21 mouse cellular contexts compared by ENCODE assay signal in the genomic region with DNA sequence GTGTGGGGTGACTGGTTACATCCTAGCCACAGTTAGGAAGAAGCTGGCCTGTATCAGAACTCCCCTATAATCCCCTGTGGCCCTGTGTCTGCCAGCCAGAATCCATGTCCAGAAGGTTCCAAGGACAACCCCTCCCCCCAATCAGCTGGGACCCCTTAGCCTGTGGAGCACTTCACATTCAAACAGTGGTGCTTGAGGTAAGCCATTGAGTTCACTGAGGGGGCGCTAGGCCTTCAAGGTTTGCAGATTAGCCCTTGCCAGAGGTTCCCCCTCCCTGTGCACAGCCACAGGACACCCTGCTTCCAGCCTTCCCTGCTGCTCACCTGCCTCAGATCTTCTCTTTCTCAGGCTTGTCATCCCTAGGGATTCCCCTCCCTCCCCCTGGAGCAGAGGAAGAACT. TPM values are rescaled to one million over a fixed set of nuclear protein-coding genes. Genes with fewer than 3 reads are reported as not detected.
DNase-seq lines count a peak whose midpoint lies in the region; ATAC-seq lines count a peak whose summit lies in the region.
"Had no signal": no experiment of that assay in that cellular context is flagged by ENCODE, and none has a peak within 500 bp of the region (broad histone marks: within the 10 kb centered on the region; RNA-seq: fewer than 3 reads in every experiment).

No protein-coding gene starts in this region.

- WGBS in forebrain, embryonic 13.5 days = 60% methylated on average over 1 of the region's 1 CpGs
- 57% methylated on average over 1 of the region's 1 CpGs for WGBS in forebrain, embryonic 16.5 days
- WGBS in midbrain, embryonic 12.5 days = 93% methylated on average over 1 of the region's 1 CpGs
- WGBS in midbrain, embryonic 10.5 days = 91% methylated on average over 1 of the region's 1 CpGs
- 86% methylated on average over 1 of the region's 1 CpGs for WGBS in forebrain, embryonic 15.5 days
- 88% methylated on average over 1 of the region's 1 CpGs for WGBS in neural tube, embryonic 14.5 days

- H3K9ac ChIP-seq in forebrain, embryonic 13.5 days = no peak overlapping the region
- H3K9ac ChIP-seq in forebrain, embryonic 16.5 days (replicated peaks; ENCODE audit: low read depth, low read length) = no peak overlapping the region
- H3K9ac ChIP-seq in midbrain, embryonic 12.5 days (replicated peaks) = no peak overlapping the region
- no peak overlapping the region for H3K9ac ChIP-seq in forebrain, embryonic 15.5 days (replicated peaks)
- H3K9ac ChIP-seq in neural tube, embryonic 14.5 days (replicated peaks; ENCODE audit: low read depth, low read length) = no peak overlapping the region
- H3K9ac ChIP-seq: embryonic facial prominence, embryonic 12.5 days; liver, embryonic 15.5 days had no signal

- H3K4me1 ChIP-seq in forebrain, embryonic 13.5 days = peaks cover 70% of the 10 kb centered on the region
- peaks cover 67% of the 10 kb centered on the region for H3K4me1 ChIP-seq in forebrain, embryonic 16.5 days (replicated peaks; ENCODE audit: control insufficient read depth, insufficient read depth, low read length)
- H3K4me1 ChIP-seq in midbrain, embryonic 12.5 days = peaks cover 54% of the 10 kb centered on the region
- H3K4me1 ChIP-seq in midbrain, embryonic 10.5 days = peaks cover 54% of the 10 kb centered on the region
- peaks cover 75% of the 10 kb centered on the region for H3K4me1 ChIP-seq in forebrain, embryonic 15.5 days
- H3K4me1 ChIP-seq in neural tube, embryonic 14.5 days (ENCODE audit: control insufficient read depth, insufficient read depth, low read length) = peaks cover 53% of the 10 kb centered on the region
- H3K4me1 ChIP-seq: liver, embryonic 15.5 days had no signal

- peak overlapping the region; percentile 91 for H3K27ac ChIP-seq in forebrain, embryonic 13.5 days
- no peak overlapping the region; the same call in 1 of the 2 replicates for H3K27ac ChIP-seq in forebrain, embryonic 16.5 days (ENCODE audit: low read length)
- peak overlapping the region; percentile 85; the same call in 1 of the 2 replicates for H3K27ac ChIP-seq in midbrain, embryonic 12.5 days (replicated peaks)
- H3K27ac ChIP-seq in midbrain, embryonic 10.5 days (replicated peaks) = no peak overlapping the region
- H3K27ac ChIP-seq in forebrain, embryonic 15.5 days (replicated peaks) = peak overlapping the region; percentile 75; the same call in 1 of the 2 replicates
- H3K27ac ChIP-seq in neural tube, embryonic 14.5 days (ENCODE audit: low read depth, low read length) = peak overlapping the region; percentile 82; the same call in 1 of the 2 replicates
- H3K27ac ChIP-seq: left cerebral cortex, adult 2 months; liver, embryonic 15.5 days had no signal

- 0 out of 2 replicates have a peak overlapping the region, but pooled peaks have one; percentile 52 for H3K4me2 ChIP-seq in forebrain, embryonic 13.5 days
- no peak overlapping the region for H3K4me2 ChIP-seq in forebrain, embryonic 16.5 days (ENCODE audit: low read length)
- no peak overlapping the region for H3K4me2 ChIP-seq in midbrain, embryonic 12.5 days (replicated peaks)
- H3K4me2 ChIP-seq in forebrain, embryonic 15.5 days (replicated peaks) = no peak overlapping the region
- H3K4me2 ChIP-seq in neural tube, embryonic 14.5 days (ENCODE audit: low read depth, low read length) = no peak overlapping the region
- H3K4me2 ChIP-seq: liver, embryonic 15.5 days had no signal

- no peak for ATAC-seq in forebrain, embryonic 13.5 days
- no peak for ATAC-seq in forebrain, embryonic 16.5 days
- ATAC-seq in midbrain, embryonic 12.5 days (ENCODE audit: low FRiP score, low read depth) = no peak
- no peak for ATAC-seq in forebrain, embryonic 15.5 days (replicated peaks)
- no peak for ATAC-seq in neural tube, embryonic 14.5 days (ENCODE audit: low read depth)
- ATAC-seq in inflammation-experienced regulatory T-cells, adult 6 months = no peak
- ATAC-seq: CD4-positive, CD25-positive, alpha-beta regulatory T cell, adult 4 months; intestine, postnatal 0 days had no signal

- H3K36me3 ChIP-seq in forebrain, embryonic 13.5 days (ENCODE audit: poor library complexity, severe bottlenecking) = peaks cover 81% of the 10 kb centered on the region
- H3K36me3 ChIP-seq in forebrain, embryonic 16.5 days (ENCODE audit: control insufficient read depth, insufficient read depth) = peaks cover 30% of the 10 kb centered on the region
- H3K36me3 ChIP-seq in midbrain, embryonic 12.5 days = peaks cover 76% of the 10 kb centered on the region
- peaks cover 98% of the 10 kb centered on the region for H3K36me3 ChIP-seq in midbrain, embryonic 10.5 days
- peaks cover 56% of the 10 kb centered on the region for H3K36me3 ChIP-seq in forebrain, embryonic 15.5 days
- H3K36me3 ChIP-seq in neural tube, embryonic 14.5 days (ENCODE audit: control insufficient read depth, insufficient read depth, low read length) = peaks cover 38% of the 10 kb centered on the region

- no peak overlapping the region for H3K4me3 ChIP-seq in forebrain, embryonic 13.5 days
- H3K4me3 ChIP-seq in forebrain, embryonic 16.5 days (replicated peaks; ENCODE audit: low read length) = no peak overlapping the region
- no peak overlapping the region for H3K4me3 ChIP-seq in midbrain, embryonic 12.5 days
- H3K4me3 ChIP-seq in midbrain, embryonic 10.5 days = no peak overlapping the region
- no peak overlapping the region for H3K4me3 ChIP-seq in forebrain, embryonic 15.5 days
- H3K4me3 ChIP-seq in neural tube, embryonic 14.5 days (ENCODE audit: low read depth, low read length) = no peak overlapping the region
- H3K4me3 ChIP-seq: embryonic facial prominence, embryonic 12.5 days; left cerebral cortex, adult 2 months; liver, embryonic 15.5 days; myocyte had no signal

- H3K9me3 ChIP-seq in forebrain, embryonic 13.5 days (replicated peaks) = no peaks in the 10 kb centered on the region
- H3K9me3 ChIP-seq in forebrain, embryonic 16.5 days (ENCODE audit: control insufficient read depth, low read length) = no peaks in the 10 kb centered on the region
- no peaks in the 10 kb centered on the region for H3K9me3 ChIP-seq in midbrain, embryonic 12.5 days
- no peaks in the 10 kb centered on the region for H3K9me3 ChIP-seq in midbrain, embryonic 10.5 days (replicated peaks)
- H3K9me3 ChIP-seq in forebrain, embryonic 15.5 days = no peaks in the 10 kb centered on the region
- no peaks in the 10 kb centered on the region for H3K9me3 ChIP-seq in neural tube, embryonic 14.5 days (ENCODE audit: control insufficient read depth, low read length)
- H3K9me3 ChIP-seq: embryonic facial prominence, embryonic 12.5 days; liver, embryonic 15.5 days had no signal

- no peak for DNase-seq in midbrain, embryonic 10.5 days (ENCODE audit: low spot score)
- DNase-seq: adrenal gland, postnatal 14 days; cerebellum, adult 2 months; cerebellum, postnatal 25 days; heart, postnatal 4 days; kidney, postnatal 4 days; layer of hippocampus, adult 9-11 months; liver; spleen, adult 18-20 months had no signal

- H3K27me3 ChIP-seq in forebrain, embryonic 13.5 days = no peaks in the 10 kb centered on the region
- no peaks in the 10 kb centered on the region for H3K27me3 ChIP-seq in forebrain, embryonic 16.5 days (replicated peaks; ENCODE audit: control insufficient read depth, insufficient read depth, low read length)
- no peaks in the 10 kb centered on the region; the same call in 1 of the 2 replicates for H3K27me3 ChIP-seq in midbrain, embryonic 12.5 days
- H3K27me3 ChIP-seq in midbrain, embryonic 10.5 days (ENCODE audit: low read depth, poor library complexity, severe bottlenecking) = no peaks in the 10 kb centered on the region
- no peaks in the 10 kb centered on the region for H3K27me3 ChIP-seq in forebrain, embryonic 15.5 days
- no peaks in the 10 kb centered on the region for H3K27me3 ChIP-seq in neural tube, embryonic 14.5 days (ENCODE audit: control insufficient read depth, insufficient read depth, low read length)
- H3K27me3 ChIP-seq: embryonic facial prominence, embryonic 12.5 days; liver, embryonic 15.5 days had no signal

RNA-seq across cellular contexts. Expression of a gene that starts 34.2 kb away (rescaled TPM):
- 36.6 and 39.2 TPM in 2 replicates for polyA plus RNA-seq in forebrain, embryonic 13.5 days (2015; fragmentation: Nextera tagmentation; extraction: Ambion mirVana)
- polyA plus RNA-seq in forebrain, embryonic 16.5 days (2015; fragmentation: Nextera tagmentation; extraction: Ambion mirVana) = 36.8 and 42.5 TPM in 2 replicates
- 65.9 and 71.9 TPM in 2 replicates for polyA plus RNA-seq in midbrain, embryonic 12.5 days (2016; fragmentation: Nextera tagmentation; extraction: Ambion mirVana)
- 48.7 and 55.8 TPM in 2 replicates for polyA plus RNA-seq in midbrain, embryonic 10.5 days (2016; fragmentation: Nextera tagmentation; extraction: Ambion mirVana)
- 39.9 and 40.9 TPM in 2 replicates for polyA plus RNA-seq in forebrain, embryonic 15.5 days (2015; fragmentation: Nextera tagmentation; extraction: Ambion mirVana)
- 18.7 and 22.5 TPM in 2 replicates for polyA plus RNA-seq in neural tube, embryonic 14.5 days (2014; fragmentation: Nextera tagmentation; extraction: Ambion mirVana)
- 10 to 100 TPM; 24.8 to 36.7 (median 29.8) TPM for polyA plus RNA-seq in inflammation-experienced regulatory T-cells, adult 6 months (2017; shearing (Covaris generic))

Comparison
In these comparisons a context has a peak if more than half of its experiments do, and no peak if none do; other contexts are left out.
1. H3K27ac ChIP-seq: peak in forebrain, embryonic 13.5 days (single experiment), midbrain, embryonic 12.5 days (single experiment), forebrain, embryonic 15.5 days (single experiment) and neural tube, embryonic 14.5 days (single experiment); none in forebrain, embryonic 16.5 days (single experiment) and midbrain, embryonic 10.5 days (single experiment).